Mouse (Mus musculus) kidney, adult 2 months (tissue): Measurements from ENCODE around the gene Tfip11.

Experiments used
- CTCF ChIP-seq: fragments of 200-500 bp; conservative IDR thresholded peaks from 2 replicates; pipeline ENCODE4 v1.5.1; 2011; ENCODE audit warnings: low read depth, mild to moderate bottlenecking, control low read depth, low read length, moderate library complexity, mixed read lengths; ENCODE audit not compliant: insufficient read depth, insufficient read length
- POLR2A ChIP-seq: fragments of 200-500 bp; IDR thresholded peaks from one replicate; pipeline ENCODE4 v1.6.1; 2011; ENCODE audit warnings: low read depth, low read length, control low read depth

GRCm38 (mm10) chr5:112370236-112370813 is 44.2 kb downstream of the Tfip11 start:
- TF ChIP-seq POLR2A (no peak), CTCF (no peak)
